Mouse (Mus musculus) forebrain, postnatal 0 days (tissue): ENCODE results near the gene Coro7. TPM values are rescaled to one million over a fixed set of nuclear protein-coding genes. Genes with fewer than 3 reads are reported as not detected.

ENCODE experiments used
- ATAC-seq: fragments of 200-750 bp; cut with Nextera tagmentation; 2 replicates; pipeline ENCODE4 v1.8.0; 2017; ENCODE audit warnings: mild to moderate bottlenecking, moderate library complexity
- DNase-seq: peaks from one replicate; pipeline ENCODE4 v3.0.0-alpha.2; 2015
- H3K27ac ChIP-seq: fragments of 300-500 bp; sonication (generic); 2 replicates; pipeline ENCODE4 v1.5.1; 2014; ENCODE audit warnings: low read depth, mild to moderate bottlenecking, antibody characterized with exemption, low read length, moderate library complexity, mixed read lengths
- H3K27me3 ChIP-seq: fragments of 300-500 bp; sonication (generic); 2 replicates; pipeline ENCODE4 v1.6.1; 2014; ENCODE audit warnings: mild to moderate bottlenecking, low read length, mixed read lengths; ENCODE audit not compliant: insufficient read depth
- H3K36me3 ChIP-seq: fragments of 300-500 bp; sonication (generic); 2 replicates; pipeline ENCODE4 v1.6.1; 2014; ENCODE audit warnings: mild to moderate bottlenecking, moderate library complexity; ENCODE audit not compliant: insufficient read depth
- H3K4me1 ChIP-seq: fragments of 300-500 bp; sonication (generic); 2 replicates; pipeline ENCODE4 v1.6.1; 2014; ENCODE audit warnings: antibody characterized with exemption; ENCODE audit not compliant: insufficient read depth
- H3K4me2 ChIP-seq: fragments of 300-500 bp; sonication (generic); 2 replicates; pipeline ENCODE4 v1.6.1; 2014; ENCODE audit warnings: low read depth, mild to moderate bottlenecking, moderate library complexity
- H3K4me3 ChIP-seq: fragments of 300-500 bp; sonication (generic); 2 replicates; pipeline ENCODE4 v1.5.1; 2014; ENCODE audit warnings: low read depth, low read length, mixed read lengths
- H3K9ac ChIP-seq: fragments of 300-500 bp; sonication (generic); 2 replicates; pipeline ENCODE4 v1.6.1; 2014; ENCODE audit warnings: mild to moderate bottlenecking
- H3K9me3 ChIP-seq: fragments of 300-500 bp; sonication (generic); 2 replicates; pipeline ENCODE4 v1.6.1; 2016; ENCODE audit warnings: low read length
- CTCF ChIP-seq: sonication (generic); IDR thresholded peaks from 2 replicates; pipeline ENCODE4 v1.5.1; 2016; ENCODE audit warnings: antibody characterized with exemption, control low read depth, low read depth
- WGBS: fragments of 180-500 bp; shearing (Covaris S2); extraction: QIAGEN DNeasy Blood & Tissue Kit; methylation state at CpG from one replicate; pipeline ENCODE4 v1.1.7; 2014; 5-methylcytosine and 5-hydroxymethylcytosine counted together
- polyA plus RNA-seq: library from polyadenylated mRNA; unstranded; fragments of >200 nt; fragmentation: Nextera tagmentation; extraction: Ambion mirVana; gene quantifications from 2 replicates; pipeline ENCODE4 v1.2.1, GENCODE M21; 2015
- total RNA-seq: library from RNA; depleted of rRNA; stranded (reverse); fragments of >200 nt; gene quantifications from 2 replicates; pipeline ENCODE4 v1.2.3, GENCODE M21; 2014

Coro7 gene
- total and polyA plus RNA-seq, 2 experiments from 2014 or later, result 24.9 to 29.3 TPM

DNA sequence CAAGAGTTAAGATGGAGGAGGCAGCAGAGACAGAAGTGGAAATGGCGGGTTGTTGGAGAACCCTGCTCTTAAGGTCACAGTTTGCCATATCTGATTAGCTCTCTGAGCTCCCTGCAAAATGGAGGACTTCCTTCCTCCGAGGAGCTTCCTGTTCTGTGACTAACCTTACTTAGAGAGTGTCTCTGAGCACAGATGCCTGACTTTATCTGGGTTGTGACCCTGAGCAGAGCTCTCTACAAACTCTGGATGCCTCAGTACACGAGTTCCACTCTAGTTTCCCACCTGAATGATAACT lies 43.3 kb upstream of the Coro7 start:
- Histone ChIP-seq H3K4me3 (no peak overlapping the region), H3K9me3 (no peaks in the 10 kb centered on the region), H3K36me3 (no peaks in the 10 kb centered on the region), H3K9ac (no peak overlapping the region), H3K27me3 (no peaks in the 10 kb centered on the region), H3K4me1 (peaks cover 10% of the 10 kb centered on the region; the same call in 1 of the 2 replicates), H3K4me2 (no peak overlapping the region), H3K27ac (no peak overlapping the region)
- DNase-seq, result no peak
- TF ChIP-seq CTCF, result no peak
- no peak for ATAC-seq
- 82% methylated on average over 3 of the region's 3 CpGs for WGBS

DNA sequence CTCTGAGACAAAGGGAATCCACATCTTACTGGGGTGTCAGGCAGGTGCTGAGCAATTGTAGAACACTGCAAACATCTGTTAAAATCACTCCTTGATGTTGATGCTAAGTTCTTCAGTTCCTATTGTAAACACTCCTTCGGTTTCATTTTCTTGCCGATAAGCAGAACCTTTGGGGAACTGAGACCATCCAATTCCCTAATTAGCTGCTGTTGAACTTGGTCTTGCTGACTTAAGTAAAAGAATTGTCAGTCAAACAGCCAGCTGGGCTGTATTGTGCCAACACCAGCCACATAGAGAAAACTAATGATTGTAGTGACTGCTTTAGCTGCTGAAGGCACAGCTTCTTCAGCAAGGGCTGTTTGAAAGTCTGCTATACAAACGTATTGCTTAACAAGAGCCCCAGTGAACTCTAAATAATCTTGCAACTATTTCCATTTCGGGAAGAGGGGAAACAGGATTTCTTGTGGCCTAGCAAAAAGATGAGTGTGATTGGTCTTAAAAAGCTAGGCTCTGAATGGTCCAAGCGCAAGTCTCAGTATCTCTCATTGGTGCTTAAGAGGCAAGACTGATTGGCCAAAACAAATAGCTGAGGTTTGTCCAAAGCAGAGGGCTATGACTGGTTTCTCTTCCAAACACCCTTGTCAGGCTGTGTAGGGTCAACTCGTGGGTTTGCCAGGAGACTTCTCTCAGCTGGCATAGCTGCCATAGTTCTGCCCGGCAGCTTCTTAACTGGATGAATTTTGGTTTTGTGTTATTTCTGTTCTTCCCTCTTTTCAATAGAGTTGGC lies 42.7 kb upstream of the Coro7 start:
- Histone ChIP-seq H3K4me2 (no peak overlapping the region), H3K27ac (no peak overlapping the region), H3K9ac (no peak overlapping the region), H3K9me3 (no peaks in the 10 kb centered on the region), H3K27me3 (no peaks in the 10 kb centered on the region), H3K4me1 (peaks cover 12% of the 10 kb centered on the region; the same call in 1 of the 2 replicates), H3K4me3 (no peak overlapping the region), H3K36me3 (no peaks in the 10 kb centered on the region)
- TF ChIP-seq CTCF, result no peak
- WGBS, result 61% methylated on average over 7 of the region's 7 CpGs
- no peak for DNase-seq
- no peak for ATAC-seq

DNA sequence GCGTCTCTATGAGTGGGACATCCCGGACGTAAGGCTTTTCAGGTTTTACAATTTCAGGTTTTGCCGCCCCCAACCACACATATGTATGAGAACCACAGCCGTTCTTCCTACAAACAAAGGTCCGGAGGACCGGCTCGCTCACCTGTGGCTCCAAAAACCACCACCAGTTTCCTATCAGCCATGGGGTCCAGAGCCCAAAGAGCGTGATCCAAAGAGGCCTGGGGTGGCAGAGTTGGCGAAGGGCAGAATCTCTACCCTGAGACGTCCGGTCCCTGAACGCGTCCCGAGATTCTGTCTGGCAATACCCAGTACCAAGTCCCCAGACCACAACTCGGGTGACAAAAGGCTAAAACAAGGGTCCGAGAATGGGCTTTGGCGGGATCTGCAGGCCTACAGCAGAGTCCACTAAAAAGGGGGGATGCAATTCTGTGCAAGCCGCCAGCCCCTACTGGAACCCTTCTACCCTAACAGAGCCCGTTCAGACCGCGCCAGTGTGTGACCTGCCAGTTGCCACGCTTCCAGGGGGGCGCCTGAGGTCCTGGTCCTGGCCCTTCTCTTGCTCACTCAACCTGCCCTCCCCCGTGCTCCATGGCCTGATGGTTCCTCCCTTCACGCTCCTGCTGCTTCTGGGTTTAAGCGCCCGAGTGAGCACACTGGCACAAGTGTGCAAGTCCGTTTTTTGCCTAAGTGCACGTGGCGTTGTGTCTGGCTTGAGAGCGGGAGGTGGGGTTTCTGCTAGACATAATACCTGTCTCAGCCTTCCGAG lies 39.4 kb upstream of the Coro7 start, which contains the start of gene Nmral1:
TSS of gene Nmral1 (minus strand) at position 604 of the 766 bp plus-strand sequence.
- ATAC-seq (peak; percentile 91), DNase-seq (peak; percentile 82)
- Histone ChIP-seq H3K4me3 (peak within 1 kb of the TSS; percentile 54), H3K4me2 (peak within 1 kb of the TSS; percentile 74), H3K4me1 (peaks cover 6% of the 10 kb centered on the region; the same call in 1 of the 2 replicates), H3K27ac (peak within 1 kb of the TSS; percentile 74), H3K36me3 (peaks cover 8% of the 10 kb centered on the region; the same call in 1 of the 2 replicates), H3K9me3 (no peaks in the 10 kb centered on the region), H3K9ac (peak within 1 kb of the TSS; percentile 83), H3K27me3 (no peaks in the 10 kb centered on the region)
- WGBS, result 15% methylated on average over 33 of the region's 33 CpGs
- TF ChIP-seq CTCF, result no peak

DNA sequence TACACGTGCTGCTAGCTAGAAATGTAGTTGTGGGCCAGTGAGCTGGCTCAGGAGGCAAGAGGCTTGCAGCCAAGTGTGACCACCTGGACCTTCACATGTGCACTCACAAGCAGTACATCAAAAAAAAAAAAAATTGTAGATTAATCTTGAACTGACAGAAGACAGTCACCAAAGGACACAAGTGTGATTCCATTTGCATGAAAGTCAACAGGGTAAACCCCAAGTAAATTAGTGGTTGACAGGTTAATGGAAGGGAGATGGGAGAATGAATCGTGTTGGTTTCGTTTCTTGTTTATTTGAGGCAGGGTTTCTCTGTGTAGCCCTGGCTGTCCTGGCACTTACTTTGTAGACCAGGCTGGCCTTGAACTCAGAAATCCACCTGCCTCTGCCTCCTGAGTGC lies 38.3 kb upstream of the Coro7 start:
- Histone ChIP-seq H3K27me3 (no peaks in the 10 kb centered on the region), H3K27ac (no peak overlapping the region), H3K9ac (no peak overlapping the region), H3K9me3 (no peaks in the 10 kb centered on the region), H3K36me3 (peaks cover 12% of the 10 kb centered on the region; the same call in 1 of the 2 replicates), H3K4me2 (peak overlapping the region; percentile 74), H3K4me3 (peak overlapping the region; percentile 54), H3K4me1 (peaks cover 6% of the 10 kb centered on the region; the same call in 1 of the 2 replicates)
- DNase-seq, result no peak
- 48% methylated on average over 3 of the region's 3 CpGs for WGBS
- no peak for ATAC-seq
- no peak for TF ChIP-seq CTCF

- TF ChIP-seq CTCF, result no peak
- H3K9me3 ChIP-seq, result no peaks in the 10 kb centered on the region
- 93% methylated on average over 17 of the region's 17 CpGs for WGBS
Observed at GRCm38 (mm10) chr16:4713861-4714710, 34.5 kb upstream of the Coro7 start.

DNA sequence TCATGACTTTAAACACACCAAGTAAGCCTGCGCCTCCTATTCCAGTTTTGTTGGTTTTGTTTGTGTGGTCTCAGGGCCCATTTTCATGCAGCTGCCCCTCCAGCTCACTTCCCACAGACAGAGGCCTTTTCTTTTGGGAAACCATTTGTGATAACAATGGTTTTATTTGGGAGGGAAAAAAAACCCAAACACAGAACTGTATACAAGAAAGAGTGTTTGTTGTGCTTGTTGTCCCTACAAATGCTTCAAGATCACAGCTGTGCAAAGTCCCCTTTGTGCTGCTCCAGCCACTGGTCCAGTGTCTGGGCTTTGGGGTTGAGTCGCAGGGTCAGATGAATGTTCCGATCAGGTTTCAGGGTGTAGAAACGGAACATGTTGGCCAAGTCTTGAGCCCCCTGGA lies 31.6 kb upstream of the Coro7 start:
- Histone ChIP-seq H3K4me2 (no peak overlapping the region), H3K9me3 (no peaks in the 10 kb centered on the region), H3K4me1 (no peaks in the 10 kb centered on the region), H3K36me3 (peaks cover 58% of the 10 kb centered on the region), H3K9ac (no peak overlapping the region), H3K27me3 (no peaks in the 10 kb centered on the region), H3K27ac (no peak overlapping the region), H3K4me3 (no peak overlapping the region)
- ATAC-seq (no peak), DNase-seq (no peak)
- TF ChIP-seq CTCF, result no peak
- 95% methylated on average over 4 of the region's 4 CpGs for WGBS

More at GRCm38 (mm10) chr16:4713861-4714710, 34.5 kb upstream of the Coro7 start:
- no peak overlapping the region for H3K4me3 ChIP-seq
- no peak overlapping the region for H3K4me2 ChIP-seq
- no peak for ATAC-seq
- H3K9ac ChIP-seq, result no peak overlapping the region
- H3K27ac ChIP-seq, result no peak overlapping the region
- H3K36me3 ChIP-seq, result peaks cover 29% of the 10 kb centered on the region
- peaks cover 6% of the 10 kb centered on the region; the same call in 1 of the 2 replicates for H3K4me1 ChIP-seq
- DNase-seq, result no peak
- no peaks in the 10 kb centered on the region for H3K27me3 ChIP-seq
